Mouse (Mus musculus) NIH3T3 (cell line): Measurements from ENCODE around the gene Cfap206.

ENCODE experiments used
- DNase-seq: peaks from one replicate; pipeline ENCODE4 v3.0.0-alpha.2; 2012; ENCODE audit warnings: low read depth

Gene Cfap206

GRCm38 (mm10) chr4:34673721-34674120 lies 56.3 kb downstream of the Cfap206 start:
- DNase-seq, result peak; percentile 7

- DNase-seq, result no peak
These were observed 62.1 kb downstream of the Cfap206 start for GRCm38 (mm10) chr4:34667923-34668322.

- no peak for DNase-seq
These were observed 68.1 kb downstream of the Cfap206 start for GRCm38 (mm10) chr4:34661927-34662326.

GRCm38 (mm10) chr4:34661514-34661913 lies 68.5 kb downstream of the Cfap206 start:
- no peak for DNase-seq

GRCm38 (mm10) chr4:34659012-34659411 lies 71.0 kb downstream of the Cfap206 start:
- DNase-seq, result no peak

- DNase-seq, result no peak
These were observed 73.9 kb downstream of the Cfap206 start for GRCm38 (mm10) chr4:34656101-34656500.

GRCm38 (mm10) chr4:34653179-34653578 lies 76.8 kb downstream of the Cfap206 start:
- DNase-seq, result no peak

GRCm38 (mm10) chr4:34644779-34645178 lies 85.2 kb downstream of the Cfap206 start:
- DNase-seq, result no peak

- no peak for DNase-seq
These were observed 89.3 kb downstream of the Cfap206 start for GRCm38 (mm10) chr4:34640731-34641130.

GRCm38 (mm10) chr4:34639745-34640364 lies 90.2 kb downstream of the Cfap206 start:
- no peak for DNase-seq
